Mouse (Mus musculus) hindbrain, embryonic 14.5 days (tissue): ENCODE measurements around the gene Abhd12. TPM values are rescaled to one million over a fixed set of nuclear protein-coding genes. Genes with fewer than 3 reads are reported as not detected.
A peak's percentile ranks its signal among the peaks of the same experiment; 100 is the strongest.

Experiments
- ATAC-seq: fragments of 200-750 bp; cut with Nextera tagmentation; 2 replicates; pipeline ENCODE4 v1.8.0; 2017; ENCODE audit warnings: moderate number of reproducible peaks, mild to moderate bottlenecking, moderate TSS enrichment, moderate library complexity; ENCODE audit not compliant: low FRiP score
- DNase-seq: peaks from one replicate; pipeline ENCODE4 v3.0.0-alpha.2; 2015; ENCODE audit warnings: low spot score
- H3K27ac ChIP-seq: fragments of 300-500 bp; sonication (generic); 2 replicates; pipeline ENCODE4 v1.5.1; 2014; ENCODE audit warnings: mild to moderate bottlenecking, moderate library complexity
- H3K27me3 ChIP-seq: fragments of 300-500 bp; sonication (generic); 2 replicates; pipeline ENCODE4 v1.6.1; 2014; ENCODE audit warnings: mild to moderate bottlenecking, low read length, mixed read lengths; ENCODE audit not compliant: control insufficient read depth, insufficient read depth
- H3K36me3 ChIP-seq: fragments of 300-500 bp; sonication (generic); replicated peaks from 2 replicates; pipeline ENCODE4 v1.6.1; 2014; ENCODE audit not compliant: control insufficient read depth, insufficient read depth
- H3K4me1 ChIP-seq: fragments of 300-500 bp; sonication (generic); replicated peaks from 2 replicates; pipeline ENCODE4 v1.6.1; 2014; ENCODE audit warnings: antibody characterized with exemption, low read length, mixed read lengths; ENCODE audit not compliant: control insufficient read depth, insufficient read depth
- H3K4me2 ChIP-seq: fragments of 300-500 bp; sonication (generic); replicated peaks from 2 replicates; pipeline ENCODE4 v1.6.1; 2014; ENCODE audit warnings: mild to moderate bottlenecking, moderate library complexity
- H3K4me3 ChIP-seq: fragments of 300-500 bp; sonication (generic); replicated peaks from 2 replicates; pipeline ENCODE4 v1.5.1; 2014; ENCODE audit warnings: mild to moderate bottlenecking, low read length
- H3K9ac ChIP-seq: fragments of 300-500 bp; sonication (generic); 2 replicates; pipeline ENCODE4 v1.6.1; 2014
- H3K9me3 ChIP-seq: fragments of 300-500 bp; sonication (generic); 2 replicates; pipeline ENCODE4 v1.6.1; 2016; ENCODE audit warnings: low read length; ENCODE audit not compliant: control insufficient read depth
- WGBS: fragments of 180-500 bp; shearing (Covaris S2); extraction: QIAGEN DNeasy Blood & Tissue Kit; methylation state at CpG from one replicate; pipeline ENCODE4 v1.1.7; 2014; 5-methylcytosine and 5-hydroxymethylcytosine counted together
- polyA plus RNA-seq: library from polyadenylated mRNA; unstranded; fragments of >200 nt; fragmentation: Nextera tagmentation; extraction: Ambion mirVana; gene quantifications from 2 replicates; pipeline ENCODE4 v1.2.1, GENCODE M21; 2014

Abhd12 gene
- polyA plus RNA-seq, 1 experiment from 2014 or later: 126 TPM

DNA sequence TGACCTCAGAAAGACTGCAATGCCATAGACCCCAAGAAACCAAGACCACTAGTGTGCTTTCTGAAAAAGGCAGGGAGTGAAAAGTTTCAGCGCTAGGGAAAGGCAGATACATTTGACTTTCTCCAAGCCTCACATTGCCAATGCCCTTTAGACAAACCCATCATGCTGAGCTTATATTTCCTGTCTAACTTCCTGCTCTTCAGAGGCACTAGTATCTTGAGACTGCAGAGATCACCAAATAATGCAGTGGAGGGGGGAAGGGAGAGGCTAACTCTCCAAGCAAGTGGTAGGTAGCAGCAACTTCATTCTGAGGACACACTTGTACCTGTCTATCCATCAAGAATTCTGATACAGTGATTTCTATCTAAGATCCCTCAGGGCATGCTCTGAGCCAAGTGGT lies 35.1 kb downstream of the Abhd12 start:
- Histone ChIP-seq H3K9ac (no peak overlapping the region), H3K4me1 (no peaks in the 10 kb centered on the region), H3K36me3 (no peaks in the 10 kb centered on the region), H3K9me3 (peaks cover 3% of the 10 kb centered on the region; the same call in 1 of the 2 replicates), H3K4me3 (no peak overlapping the region), H3K27ac (no peak overlapping the region), H3K4me2 (no peak overlapping the region), H3K27me3 (no peaks in the 10 kb centered on the region)
- 82% methylated on average over 1 of the region's 1 CpGs for WGBS
- no peak for ATAC-seq
- DNase-seq: no peak

DNA sequence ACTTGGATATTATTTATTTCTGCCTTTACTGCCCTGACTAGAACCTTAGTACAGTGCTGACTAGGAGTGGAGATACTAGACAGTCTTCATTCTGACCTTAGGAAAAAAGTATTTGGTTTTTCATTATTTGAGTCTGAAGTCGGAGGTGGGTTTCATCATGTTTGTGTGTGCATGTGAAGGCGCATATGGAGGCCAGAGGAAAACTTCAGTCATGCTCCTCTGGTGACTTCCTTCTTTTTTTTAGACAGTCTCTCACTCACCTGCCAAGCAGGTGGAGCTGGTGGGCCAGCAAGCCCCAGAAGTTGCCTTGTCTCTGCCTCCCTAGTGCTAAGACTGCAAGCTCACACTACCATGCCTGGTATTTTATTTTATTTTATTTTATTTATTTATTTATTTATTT lies 37.5 kb downstream of the Abhd12 start:
- Histone ChIP-seq H3K27ac (no peak overlapping the region), H3K9me3 (peaks cover 3% of the 10 kb centered on the region; the same call in 1 of the 2 replicates), H3K27me3 (no peaks in the 10 kb centered on the region), H3K4me2 (no peak overlapping the region), H3K9ac (no peak overlapping the region), H3K4me3 (no peak overlapping the region), H3K4me1 (no peaks in the 10 kb centered on the region), H3K36me3 (no peaks in the 10 kb centered on the region)
- ATAC-seq (no peak), DNase-seq (no peak)
- 96% methylated on average over 2 of the region's 2 CpGs for WGBS

DNA sequence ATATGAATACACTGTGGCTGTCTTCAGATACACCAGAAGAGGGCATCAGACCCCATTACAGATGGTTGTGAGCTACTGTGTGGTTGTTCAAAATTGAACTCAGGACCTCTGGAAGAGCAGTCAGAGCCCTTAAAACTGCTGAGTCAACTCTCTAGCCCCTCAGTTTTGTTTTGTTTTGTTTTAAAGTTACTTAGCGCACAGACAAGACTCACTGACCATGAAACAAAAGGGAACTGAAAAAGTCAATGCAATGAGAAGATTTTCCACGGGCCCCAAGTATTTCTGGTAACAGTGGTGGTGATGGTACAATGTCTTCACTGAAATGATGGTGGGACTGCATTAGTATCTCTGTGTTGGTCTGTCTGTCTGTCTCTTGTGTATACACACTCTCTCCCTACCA lies 43.4 kb downstream of the Abhd12 start:
- H3K27me3 ChIP-seq: no peaks in the 10 kb centered on the region
- WGBS: 94% methylated on average over 2 of the region's 2 CpGs
- DNase-seq (no peak), ATAC-seq (no peak)
- no peak overlapping the region for H3K4me2 ChIP-seq
- no peak overlapping the region for H3K4me3 ChIP-seq
- no peak overlapping the region for H3K27ac ChIP-seq
- H3K4me1 ChIP-seq: no peaks in the 10 kb centered on the region
- H3K36me3 ChIP-seq: no peaks in the 10 kb centered on the region
- no peak overlapping the region for H3K9ac ChIP-seq
- peaks cover 3% of the 10 kb centered on the region; the same call in 1 of the 2 replicates for H3K9me3 ChIP-seq

DNA sequence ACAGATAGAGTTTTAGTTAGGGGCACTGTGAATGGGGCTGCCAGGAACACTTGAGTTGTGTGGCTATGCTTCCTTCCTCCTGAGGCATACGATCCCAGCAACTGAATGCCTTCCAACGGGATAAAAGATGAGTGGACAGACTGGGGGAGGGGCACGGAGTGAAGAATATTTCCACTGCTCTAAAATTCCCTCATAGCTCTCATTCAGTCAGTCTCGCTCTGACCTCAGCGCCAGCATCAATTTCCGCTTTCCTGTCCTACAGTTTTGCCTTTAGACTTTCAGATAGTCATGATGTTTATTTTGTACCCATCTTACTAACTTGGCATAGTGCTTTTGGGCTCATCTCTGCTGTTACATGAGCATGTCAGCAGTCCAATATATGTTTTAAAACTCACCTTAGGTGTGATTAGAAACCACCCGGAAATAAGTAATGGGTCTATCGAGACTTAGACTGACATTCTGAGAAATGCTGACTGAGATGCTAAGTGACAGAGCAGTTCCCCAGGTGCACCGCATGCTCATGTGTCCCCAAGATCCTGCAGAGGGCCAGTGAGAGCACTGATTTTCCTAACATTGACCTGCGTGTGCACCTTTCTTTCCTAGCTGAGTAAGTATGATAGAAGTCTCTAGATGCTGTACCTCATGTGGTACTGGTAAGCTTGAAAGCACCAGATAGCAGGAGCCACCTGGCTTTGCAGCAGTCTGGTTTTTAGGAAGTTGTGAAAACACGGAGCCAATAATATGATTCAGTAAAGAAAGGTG lies 44.7 kb downstream of the Abhd12 start:
- Histone ChIP-seq H3K36me3 (no peaks in the 10 kb centered on the region), H3K27ac (no peak overlapping the region), H3K4me1 (no peaks in the 10 kb centered on the region), H3K9ac (no peak overlapping the region), H3K27me3 (no peaks in the 10 kb centered on the region), H3K4me2 (no peak overlapping the region), H3K4me3 (no peak overlapping the region), H3K9me3 (no peaks in the 10 kb centered on the region)
- ATAC-seq (no peak), DNase-seq (no peak)
- WGBS: 84% methylated on average over 11 of the region's 11 CpGs

DNA sequence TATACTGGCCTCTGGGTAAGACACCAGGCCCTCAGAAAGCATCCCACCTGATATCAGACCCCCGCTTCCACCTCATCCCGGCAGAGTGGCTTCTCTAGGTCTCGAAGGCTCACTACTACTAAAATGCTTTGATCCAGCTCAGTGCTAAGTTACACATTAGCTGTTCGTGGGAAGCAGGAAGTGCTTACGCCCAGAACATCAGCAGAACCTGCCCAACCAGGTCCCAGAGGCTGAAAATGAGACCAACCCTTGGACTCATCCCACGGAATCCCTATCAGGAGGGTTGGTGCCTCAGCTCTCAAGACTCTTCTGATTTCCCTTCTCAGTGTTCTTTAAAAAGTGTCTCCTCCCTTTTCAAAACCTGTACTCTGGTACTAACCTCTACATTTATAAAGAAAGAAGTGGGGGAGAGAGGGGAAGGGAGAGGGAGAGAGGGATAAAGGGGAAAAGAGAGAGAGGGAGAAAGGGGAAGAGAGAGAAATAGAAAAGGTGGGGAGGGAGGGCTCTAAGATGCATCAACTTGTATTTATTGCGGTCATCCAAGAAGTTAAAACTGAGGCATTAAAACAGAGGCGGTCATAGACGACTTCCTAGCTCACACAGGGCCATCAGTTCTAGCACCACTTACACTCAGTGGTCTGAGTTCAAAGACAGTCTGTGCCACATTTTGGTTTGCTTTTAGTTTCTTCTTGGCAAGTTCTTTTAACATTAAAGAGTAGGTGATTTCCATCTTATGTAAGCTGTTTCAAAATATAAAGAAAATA lies 45.6 kb downstream of the Abhd12 start:
- Histone ChIP-seq H3K27me3 (no peaks in the 10 kb centered on the region), H3K4me3 (no peak overlapping the region), H3K9ac (no peak overlapping the region), H3K36me3 (no peaks in the 10 kb centered on the region), H3K27ac (no peak overlapping the region), H3K4me2 (no peak overlapping the region), H3K4me1 (no peaks in the 10 kb centered on the region), H3K9me3 (no peaks in the 10 kb centered on the region)
- 91% methylated on average over 9 of the region's 9 CpGs for WGBS
- ATAC-seq (no peak), DNase-seq (no peak)

DNA sequence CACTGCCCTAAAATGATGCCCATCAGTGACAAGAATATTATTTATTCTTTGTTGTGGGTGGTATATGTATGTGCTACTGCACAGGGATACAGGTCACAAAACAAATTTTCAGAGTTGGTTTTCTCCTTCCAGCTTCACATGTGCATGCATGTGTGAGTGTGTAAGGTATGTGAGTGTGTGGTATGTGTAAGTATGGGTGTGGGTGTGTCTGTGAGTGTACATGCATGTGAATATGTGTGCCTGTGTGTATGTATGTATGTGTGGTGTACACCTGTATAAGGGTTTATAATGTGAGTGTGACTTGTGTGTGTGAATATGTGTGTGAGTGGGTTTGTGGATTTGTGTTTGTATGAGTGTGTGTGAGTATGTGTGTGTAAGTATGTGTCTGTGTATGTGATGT lies 49.4 kb downstream of the Abhd12 start:
- Histone ChIP-seq H3K9me3 (no peaks in the 10 kb centered on the region), H3K27me3 (no peaks in the 10 kb centered on the region), H3K4me2 (no peak overlapping the region), H3K9ac (no peak overlapping the region), H3K27ac (no peak overlapping the region), H3K4me1 (no peaks in the 10 kb centered on the region), H3K36me3 (no peaks in the 10 kb centered on the region), H3K4me3 (no peak overlapping the region)
- no peak for DNase-seq
- peak; percentile 34; the same call in 1 of the 2 replicates for ATAC-seq

DNA sequence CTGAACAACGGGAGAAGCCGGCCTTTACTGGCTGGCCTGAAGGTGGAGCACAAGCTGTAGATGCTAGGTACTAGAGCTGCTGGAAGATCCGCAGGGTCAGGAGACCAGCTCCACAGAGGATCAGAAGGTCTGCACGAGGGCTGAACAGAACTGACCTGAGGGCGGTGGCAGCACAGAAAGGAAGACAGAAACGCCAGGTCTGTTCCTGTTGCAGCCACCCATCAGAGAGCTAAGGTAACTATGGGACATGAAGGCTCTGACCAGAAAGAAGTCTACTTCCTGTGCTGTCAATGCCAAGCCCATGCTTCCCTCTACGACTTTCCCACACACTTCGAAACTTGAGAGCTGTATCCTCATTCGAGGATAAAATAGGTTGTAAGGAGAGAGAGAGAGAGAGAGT lies 53.3 kb downstream of the Abhd12 start:
- H3K4me2 ChIP-seq: no peak overlapping the region
- no peaks in the 10 kb centered on the region for H3K27me3 ChIP-seq
- DNase-seq (no peak), ATAC-seq (no peak)
- H3K4me3 ChIP-seq: no peak overlapping the region
- no peaks in the 10 kb centered on the region for H3K4me1 ChIP-seq
- H3K9ac ChIP-seq: no peak overlapping the region
- H3K9me3 ChIP-seq: no peaks in the 10 kb centered on the region
- 0 out of 2 replicates have a peak, but pooled peaks cover under 1% of the 10 kb centered on the region for H3K36me3 ChIP-seq
- no peak overlapping the region for H3K27ac ChIP-seq
- WGBS: 81% methylated on average over 9 of the region's 9 CpGs

DNA sequence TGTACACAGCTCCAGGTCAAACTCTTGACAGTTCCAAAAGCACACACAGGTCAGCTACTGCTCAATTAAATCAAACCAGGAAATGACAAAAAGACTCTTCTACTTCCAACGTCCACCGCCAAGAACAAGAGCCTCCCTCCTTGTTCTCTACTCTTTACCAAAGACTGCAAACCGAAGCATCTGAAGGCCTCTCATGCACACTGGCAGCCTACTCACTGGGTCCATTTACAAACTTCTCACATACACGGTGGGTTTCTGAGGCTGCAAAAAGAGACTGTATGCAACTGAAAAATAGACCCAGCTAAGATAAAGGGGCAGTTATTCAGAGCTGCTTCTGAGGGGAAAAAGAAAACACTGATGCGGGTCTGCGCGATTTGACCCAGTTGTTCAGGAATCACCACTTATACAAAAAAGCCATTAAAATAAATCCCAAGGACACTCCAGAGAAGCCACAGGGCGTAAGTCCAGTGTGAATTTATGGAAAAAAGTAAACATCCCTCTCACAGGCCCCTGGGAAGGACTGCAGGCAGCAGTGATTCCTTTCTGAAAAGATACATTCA lies 57.0 kb downstream of the Abhd12 start:
- Histone ChIP-seq H3K27ac (peak overlapping the region; percentile 45; the same call in 1 of the 2 replicates), H3K9me3 (no peaks in the 10 kb centered on the region), H3K4me3 (no peak overlapping the region), H3K4me1 (no peaks in the 10 kb centered on the region), H3K9ac (no peak overlapping the region), H3K27me3 (no peaks in the 10 kb centered on the region), H3K4me2 (no peak overlapping the region), H3K36me3 (0 out of 2 replicates have a peak, but pooled peaks cover 4% of the 10 kb centered on the region)
- 65% methylated on average over 8 of the region's 8 CpGs for WGBS
- peak; percentile 61; the same call in 1 of the 2 replicates for ATAC-seq
- no peak for DNase-seq

DNA sequence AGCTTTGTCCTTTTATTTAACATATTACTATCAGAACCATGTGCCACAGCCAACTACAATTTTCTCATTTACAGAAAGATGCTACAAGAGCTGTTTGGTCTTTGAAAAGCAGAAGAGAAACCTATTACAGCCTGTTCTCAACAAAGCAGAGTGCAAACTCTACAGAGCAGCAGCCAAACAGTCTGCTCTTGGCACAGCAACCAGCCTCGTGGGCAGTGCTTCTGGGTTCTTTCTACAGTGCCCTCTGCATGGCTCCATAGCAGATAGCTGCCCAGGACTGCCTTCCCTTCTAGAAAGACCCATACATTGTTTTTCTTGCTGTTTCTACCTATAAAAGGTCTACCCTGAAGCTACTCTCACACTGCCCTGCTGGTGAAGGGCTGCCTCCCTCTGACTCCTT lies 59.7 kb downstream of the Abhd12 start:
- DNase-seq (no peak), ATAC-seq (no peak)
- Histone ChIP-seq H3K4me1 (no peaks in the 10 kb centered on the region), H3K9me3 (no peaks in the 10 kb centered on the region), H3K9ac (no peak overlapping the region), H3K4me3 (no peak overlapping the region), H3K27me3 (no peaks in the 10 kb centered on the region), H3K27ac (0 out of 2 replicates have a peak overlapping the region, but pooled peaks have one; percentile 39), H3K36me3 (0 out of 2 replicates have a peak, but pooled peaks cover 4% of the 10 kb centered on the region), H3K4me2 (no peak overlapping the region)
- WGBS: 78% methylated on average over 1 of the region's 1 CpGs
